Mouse (Mus musculus): Measurements from ENCODE around the gene Vps9d1. TPM values are rescaled to one million over a fixed set of nuclear protein-coding genes. Genes with fewer than 3 reads are reported as not detected.

The Vps9d1 gene
- polyA plus RNA-seq, 1 experiment, result 87.9 TPM

- TF ChIP-seq GATA1 (IDR thresholded peaks at IDR 0.05; ENCODE audit: low read length), result no peak
Observed at GRCm38 (mm10) chr8:123233760-123234159, 20.4 kb downstream of the Vps9d1 start.

- no peak for TF ChIP-seq GATA1 (IDR thresholded peaks at IDR 0.05; ENCODE audit: low read length)
Observed at GRCm38 (mm10) chr8:123233300-123233699, 20.8 kb downstream of the Vps9d1 start.

DNA sequence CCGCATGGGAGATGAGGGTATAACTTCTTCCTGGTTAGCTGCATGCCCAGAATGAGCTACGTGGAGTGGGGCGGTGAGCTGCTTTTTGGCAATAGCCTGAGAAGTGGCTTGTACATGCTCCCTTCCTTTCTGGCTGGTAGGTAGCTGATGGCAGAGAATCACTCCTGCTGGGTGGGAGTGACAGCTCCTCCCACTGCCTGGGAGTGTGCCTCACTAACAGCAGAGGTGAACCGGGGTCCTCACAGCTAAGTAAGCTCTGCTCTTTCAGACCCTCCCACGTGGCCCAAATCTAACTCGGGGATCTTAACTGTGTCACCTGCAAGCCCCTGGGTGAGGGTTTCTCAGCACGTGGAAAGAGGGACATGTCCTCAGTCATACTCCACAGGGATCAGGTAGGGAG lies 21.6 kb downstream of the Vps9d1 start:
- TF ChIP-seq GATA1 (IDR thresholded peaks at IDR 0.05; ENCODE audit: low read length), result no peak

- no peak for TF ChIP-seq GATA1 (IDR thresholded peaks at IDR 0.05; ENCODE audit: low read length)
Observed at GRCm38 (mm10) chr8:123231742-123232141, 22.4 kb downstream of the Vps9d1 start.

- no peak for TF ChIP-seq GATA1 (IDR thresholded peaks at IDR 0.05; ENCODE audit: low read length)
Observed at GRCm38 (mm10) chr8:123228416-123228815, 25.7 kb downstream of the Vps9d1 start.

- no peak for TF ChIP-seq GATA1 (IDR thresholded peaks at IDR 0.05; ENCODE audit: low read length)
Observed at GRCm38 (mm10) chr8:123224278-123225266, 29.6 kb downstream of the Vps9d1 start, which contains the start of gene Cdk10. Cdk10 (plus strand) TSS chr8:123224842.

- TF ChIP-seq GATA1 (IDR thresholded peaks at IDR 0.05; ENCODE audit: low read length), result no peak
Observed at GRCm38 (mm10) chr8:123220917-123221316, 33.2 kb downstream of the Vps9d1 start.

- TF ChIP-seq GATA1 (IDR thresholded peaks at IDR 0.05; ENCODE audit: low read length), result no peak
Observed at GRCm38 (mm10) chr8:123215430-123215829, 38.7 kb downstream of the Vps9d1 start.

- TF ChIP-seq GATA1 (IDR thresholded peaks at IDR 0.05; ENCODE audit: low read length), result no peak
Observed at GRCm38 (mm10) chr8:123213118-123213772, 40.9 kb downstream of the Vps9d1 start.

DNA sequence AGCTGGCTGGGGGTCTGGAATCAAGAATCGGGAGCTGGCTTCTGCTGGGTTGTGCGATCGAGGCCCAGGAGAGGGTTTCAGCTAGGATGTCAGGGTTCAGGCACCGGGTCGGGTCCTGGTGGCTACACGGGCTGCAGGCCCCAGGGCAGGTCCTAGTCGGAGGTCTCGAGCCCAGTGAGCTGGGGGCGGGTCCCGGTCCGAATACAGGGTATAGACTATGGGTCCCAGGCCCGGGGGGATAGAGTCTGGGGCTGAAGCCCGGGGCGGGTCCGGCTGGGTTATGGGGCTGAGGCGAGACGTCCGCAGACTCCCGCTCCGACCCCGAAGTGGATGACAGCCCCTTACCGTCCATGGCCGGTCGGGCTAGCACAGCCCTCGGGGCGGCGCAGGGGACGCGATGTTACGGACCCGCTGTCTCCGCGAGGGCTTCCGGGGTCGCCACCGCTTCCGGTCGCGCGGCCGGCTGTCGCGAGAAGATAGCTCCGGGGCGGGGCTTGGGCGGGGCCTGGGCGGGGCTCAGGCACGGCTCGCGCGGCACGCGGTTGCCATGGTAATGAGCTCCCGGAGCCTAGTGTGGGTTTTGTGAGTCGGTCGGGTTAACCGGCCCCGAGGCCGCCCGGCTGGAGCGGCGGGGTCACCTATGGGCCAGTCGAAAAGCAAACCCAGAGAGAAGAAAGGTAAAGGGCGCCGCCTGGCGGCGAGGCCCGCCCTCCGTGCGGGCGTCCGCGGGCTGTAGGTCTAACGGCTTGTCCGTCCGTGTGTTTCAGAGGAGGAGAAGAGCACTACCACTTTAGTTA lies 41.6 kb downstream of the Vps9d1 start, which contains the start of the genes Chmp1a and Spata33:
TSS of gene Chmp1a (minus strand) at position 443 of the 797 bp plus-strand sequence.
TSS of gene Spata33 (plus strand) at position 512 of the 797 bp plus-strand sequence.
- TF ChIP-seq GATA1 (IDR thresholded peaks at IDR 0.05; ENCODE audit: low read length), result no peak

DNA sequence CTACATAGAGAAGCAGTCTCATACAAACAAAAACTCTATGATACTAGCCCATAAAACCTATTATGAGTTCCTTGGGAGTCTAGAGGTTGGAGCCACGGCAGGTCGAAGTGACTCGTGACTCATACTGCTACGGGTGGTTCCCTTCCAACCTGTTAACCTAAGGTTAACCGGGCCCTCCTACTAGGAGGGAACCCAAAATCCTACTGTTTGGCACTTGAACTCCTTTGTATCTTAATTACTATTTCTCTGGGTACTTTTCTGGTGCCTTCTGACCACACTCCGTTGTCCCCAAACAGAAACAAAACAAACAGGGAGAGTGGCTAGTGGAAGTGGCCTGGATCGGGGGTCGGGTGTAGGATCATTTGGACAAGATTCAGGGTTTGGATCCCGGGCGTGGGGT lies 42.3 kb downstream of the Vps9d1 start:
- TF ChIP-seq GATA1 (IDR thresholded peaks at IDR 0.05; ENCODE audit: low read length), result no peak

- TF ChIP-seq GATA1 (IDR thresholded peaks at IDR 0.05; ENCODE audit: low read length), result no peak
Observed at GRCm38 (mm10) chr8:123203571-123203970, 50.6 kb downstream of the Vps9d1 start.

- no peak for TF ChIP-seq GATA1 (IDR thresholded peaks at IDR 0.05; ENCODE audit: low read length)
Observed at GRCm38 (mm10) chr8:123202288-123202687, 51.9 kb downstream of the Vps9d1 start.

GRCm38 (mm10) chr8:123199864-123200263 lies 54.3 kb downstream of the Vps9d1 start:
- no peak for TF ChIP-seq GATA1 (IDR thresholded peaks at IDR 0.05; ENCODE audit: low read length)

DNA sequence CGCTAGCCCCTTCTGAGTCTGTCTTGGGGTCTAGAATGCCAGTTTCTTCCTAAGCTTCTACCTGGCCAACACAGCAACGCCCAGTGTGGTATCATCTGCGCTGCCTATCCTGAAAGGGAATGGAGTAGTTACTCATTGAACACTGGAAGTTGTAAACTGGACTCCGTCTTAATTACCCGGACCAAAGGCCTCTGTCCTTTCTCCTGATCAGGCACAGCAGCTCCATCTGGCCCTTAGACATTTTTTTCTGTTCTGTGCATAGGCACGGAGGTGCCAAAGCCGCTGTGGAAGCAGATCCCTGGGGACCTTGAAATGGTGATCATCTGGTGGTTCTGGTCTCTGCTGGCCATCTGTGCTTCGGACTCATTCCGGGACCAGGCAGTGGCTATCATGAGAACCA lies 60.4 kb downstream of the Vps9d1 start:
- no peak for TF ChIP-seq GATA1 (IDR thresholded peaks at IDR 0.05; ENCODE audit: low read length)

Other genes starting within 250 kb of the Vps9d1 start
- 116 and 137 TPM in 2 replicates for gene Ankrd11, start 212.1 kb downstream of the Vps9d1 start, polyA plus RNA-seq (2012)
- gene Spg7, start 191.4 kb downstream of the Vps9d1 start, polyA plus RNA-seq (2012), result 42.9 and 50.3 TPM in 2 replicates
- gene Rpl13, start 152.0 kb downstream of the Vps9d1 start, polyA plus RNA-seq (2012), result 3,898 and 4,864 TPM in 2 replicates
- gene Cpne7, start 137.0 kb downstream of the Vps9d1 start, polyA plus RNA-seq (2012), result 15.3 and 20.9 TPM in 2 replicates
- gene Sult5a1, start 96.0 kb downstream of the Vps9d1 start, polyA plus RNA-seq (2012), result not detected in 2 replicates
- gene Dpep1, start 68.1 kb downstream of the Vps9d1 start, polyA plus RNA-seq (2012), result not detected in 2 replicates
- 46.9 and 51.5 TPM in 2 replicates for gene Chmp1a, start 41.6 kb downstream of the Vps9d1 start, polyA plus RNA-seq (2012)
- 0.21 and 0.54 TPM in 2 replicates for gene Spata33, start 41.5 kb downstream of the Vps9d1 start, polyA plus RNA-seq (2012)
- 69.4 and 91.1 TPM in 2 replicates for gene Cdk10, start 29.5 kb downstream of the Vps9d1 start, polyA plus RNA-seq (2012)
- gene Spata2l, start 18.1 kb downstream of the Vps9d1 start, polyA plus RNA-seq (2012), result 4.9 and 6.5 TPM in 2 replicates
- gene Zfp276, start 153 bp downstream of the Vps9d1 start, polyA plus RNA-seq (2012), result 7.1 and 8.6 TPM in 2 replicates
- gene Fanca, start 64.2 kb upstream of the Vps9d1 start, polyA plus RNA-seq (2012), result 51.2 and 55.3 TPM in 2 replicates
- 0.22 and 0.26 TPM in 2 replicates for gene Spire2, start 78.4 kb upstream of the Vps9d1 start, polyA plus RNA-seq (2012)
- 96.6 and 104 TPM in 2 replicates for gene Tcf25, start 119.4 kb upstream of the Vps9d1 start, polyA plus RNA-seq (2012)
- gene Mc1r, start 152.8 kb upstream of the Vps9d1 start, polyA plus RNA-seq (2012), result 0.02 and 0.03 TPM in 2 replicates
- 0.59 and 0.68 TPM in 2 replicates for gene Tubb3, start 157.1 kb upstream of the Vps9d1 start, polyA plus RNA-seq (2012)
- 6.4 and 13.0 TPM in 2 replicates for gene Def8, start 169.2 kb upstream of the Vps9d1 start, polyA plus RNA-seq (2012)
- gene Afg3l1, start 223.6 kb upstream of the Vps9d1 start, polyA plus RNA-seq (2012), result 25.4 and 27.4 TPM in 2 replicates

All from G1E-ER4 (cell line).